Mouse (Mus musculus) kidney, postnatal 25 days (tissue): ENCODE measurements around the gene Slc12a6.
A peak's percentile ranks its signal among the peaks of the same experiment; 100 is the strongest.

Experiments used
- DNase-seq, 2 experiments: peaks; one replicate each; pipeline ENCODE4 v3.0.0; 2021; ENCODE audit warnings: mixed read lengths in 2 of 2

Slc12a6 gene

GRCm38 (mm10) chr2:112328069-112328777 lies 62.6 kb downstream of the Slc12a6 start:
- DNase-seq, result no peak

GRCm38 (mm10) chr2:112332051-112332898 lies 66.7 kb downstream of the Slc12a6 start:
- DNase-seq, result no peak

GRCm38 (mm10) chr2:112337211-112337610 lies 71.6 kb downstream of the Slc12a6 start:
- no peak for DNase-seq

- DNase-seq, result peak in 1 of 2 experiments; percentile 28
Observed at GRCm38 (mm10) chr2:112339736-112340135, 74.1 kb downstream of the Slc12a6 start.

GRCm38 (mm10) chr2:112341117-112341516 lies 75.5 kb downstream of the Slc12a6 start:
- DNase-seq, result peak in 1 of 2 experiments; percentile 15

GRCm38 (mm10) chr2:112348246-112348645 lies 82.6 kb downstream of the Slc12a6 start:
- no peak for DNase-seq

GRCm38 (mm10) chr2:112353685-112354455 lies 88.2 kb downstream of the Slc12a6 start:
- no peak for DNase-seq

- no peak for DNase-seq
Observed at GRCm38 (mm10) chr2:112359611-112360010, 94.0 kb downstream of the Slc12a6 start.

GRCm38 (mm10) chr2:112360012-112360780 lies 94.6 kb downstream of the Slc12a6 start:
- DNase-seq, result no peak

GRCm38 (mm10) chr2:112360781-112361169 lies 95.2 kb downstream of the Slc12a6 start:
- DNase-seq, result no peak

- DNase-seq, result no peak
Observed at GRCm38 (mm10) chr2:112367222-112367621, 101.6 kb downstream of the Slc12a6 start.

GRCm38 (mm10) chr2:112367726-112368673 lies 102.4 kb downstream of the Slc12a6 start, which contains the start of gene Emc4:
Gene Emc4 (minus strand): TSS chr2:112368027.
- DNase-seq, result peak; percentile 93 to 95

GRCm38 (mm10) chr2:112369941-112370340 lies 104.3 kb downstream of the Slc12a6 start:
- DNase-seq, result no peak

GRCm38 (mm10) chr2:112373141-112373540 lies 107.5 kb downstream of the Slc12a6 start:
- DNase-seq, result no peak

GRCm38 (mm10) chr2:112374610-112375009 lies 109.0 kb downstream of the Slc12a6 start:
- DNase-seq, result peak; percentile 23 to 51

GRCm38 (mm10) chr2:112378973-112379898 lies 113.6 kb downstream of the Slc12a6 start, which contains the start of gene Katnbl1:
Gene Katnbl1 (plus strand): TSS chr2:112379211.
- DNase-seq, result peak; percentile 96

GRCm38 (mm10) chr2:112380131-112380530 lies 114.5 kb downstream of the Slc12a6 start:
- no peak for DNase-seq

- no peak for DNase-seq
Observed at GRCm38 (mm10) chr2:112381219-112381618, 115.6 kb downstream of the Slc12a6 start.

GRCm38 (mm10) chr2:112390843-112391242 lies 125.2 kb downstream of the Slc12a6 start:
- DNase-seq, result no peak
